Mouse (Mus musculus): ENCODE measurements at regions not wholly inside any gene's neighbourhood (a gene's known extent, or its start where the extent isn't known, plus 50 kb on each side); places are given as distances from the start of the nearest gene placed in this dataset.
A peak's percentile ranks its signal among the peaks of the same experiment; 100 is the strongest.

- no peak for DNase-seq (ENCODE audit: low spot score in 2 of 2)
Measured at GRCm38 (mm10) chr3:39571444-39572237, 684.9 kb downstream of the Fat4 start.

GRCm38 (mm10) chr3:39575200-39575599 lies 688.5 kb downstream of the Fat4 start:
- DNase-seq (ENCODE audit: low spot score in 2 of 2), result no peak

GRCm38 (mm10) chr3:39591312-39591711 lies 704.6 kb downstream of the Fat4 start:
- no peak for DNase-seq (ENCODE audit: low spot score in 2 of 2)

GRCm38 (mm10) chr3:39592349-39593117 lies 705.8 kb downstream of the Fat4 start:
- DNase-seq (ENCODE audit: low spot score in 2 of 2), result peak; percentile 7 to 11

- no peak for DNase-seq (ENCODE audit: low spot score in 2 of 2)
Measured at GRCm38 (mm10) chr3:39609937-39610336, 723.2 kb downstream of the Fat4 start.

GRCm38 (mm10) chr3:39612408-39612807 lies 725.7 kb downstream of the Fat4 start:
- DNase-seq (ENCODE audit: low spot score in 2 of 2), result no peak

- no peak for DNase-seq (ENCODE audit: low spot score in 2 of 2)
Measured at GRCm38 (mm10) chr3:39637924-39638323, 751.2 kb downstream of the Fat4 start.

- no peak for DNase-seq (ENCODE audit: low spot score in 2 of 2)
Measured at GRCm38 (mm10) chr3:39643194-39643593, 756.5 kb downstream of the Fat4 start.

- DNase-seq (ENCODE audit: low spot score in 2 of 2), result no peak
Measured at GRCm38 (mm10) chr3:39666817-39667216, 780.1 kb downstream of the Fat4 start.

GRCm38 (mm10) chr3:39669145-39669544 lies 782.4 kb downstream of the Fat4 start:
- DNase-seq (ENCODE audit: low spot score in 2 of 2), result no peak

GRCm38 (mm10) chr3:39673997-39674396 lies 787.3 kb downstream of the Fat4 start:
- no peak for DNase-seq (ENCODE audit: low spot score in 2 of 2)

- no peak for DNase-seq (ENCODE audit: low spot score in 2 of 2)
Measured at GRCm38 (mm10) chr3:39674927-39675326, 788.2 kb downstream of the Fat4 start.

- no peak for DNase-seq (ENCODE audit: low spot score in 2 of 2)
Measured at GRCm38 (mm10) chr3:39705610-39706009, 818.9 kb downstream of the Fat4 start.

- no peak for DNase-seq (ENCODE audit: low spot score in 2 of 2)
Measured at GRCm38 (mm10) chr3:39712795-39713709, 818.0 kb upstream of the Intu start.

- no peak for DNase-seq (ENCODE audit: low spot score in 2 of 2)
Measured at GRCm38 (mm10) chr3:39714056-39714592, 817.0 kb upstream of the Intu start.

GRCm38 (mm10) chr3:39718946-39719545 lies 812.0 kb upstream of the Intu start:
- DNase-seq (ENCODE audit: low spot score in 2 of 2), result peak; percentile 42 to 54

- DNase-seq (ENCODE audit: low spot score in 2 of 2), result no peak
Measured at GRCm38 (mm10) chr3:39725755-39726154, 805.3 kb upstream of the Intu start.

- no peak for DNase-seq (ENCODE audit: low spot score in 2 of 2)
Measured at GRCm38 (mm10) chr3:39736639-39737038, 794.4 kb upstream of the Intu start.

GRCm38 (mm10) chr3:39745947-39746346 lies 785.1 kb upstream of the Intu start:
- DNase-seq (ENCODE audit: low spot score in 2 of 2), result peak; percentile 3 to 72

- no peak for DNase-seq (ENCODE audit: low spot score in 2 of 2)
Measured at GRCm38 (mm10) chr3:39768981-39769568, 762.0 kb upstream of the Intu start.

Data from left cerebral cortex, adult 9 months (tissue).